Mouse (Mus musculus): Measurements from ENCODE around the gene Iqschfp.

DNA sequence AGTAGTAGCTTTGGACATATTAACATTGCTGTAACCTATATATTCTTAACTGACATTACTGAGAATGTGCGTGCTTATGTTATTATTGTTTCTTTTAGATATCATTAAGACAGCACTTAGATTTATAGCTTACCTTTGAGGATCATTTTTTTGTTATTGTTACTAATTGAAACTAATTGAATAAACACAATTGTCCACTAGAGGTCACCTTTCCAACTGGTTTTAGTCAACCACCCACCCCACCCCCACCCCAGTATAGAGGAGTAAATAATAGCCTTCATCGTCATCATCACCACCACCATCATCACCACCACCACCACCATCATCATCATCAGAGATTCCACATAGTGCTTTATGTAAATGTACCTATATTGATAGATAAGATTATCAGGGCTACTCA is 670.8 kb downstream of the Iqschfp start:
- TF ChIP-seq CTCF (IDR thresholded peaks at IDR 0.05; ENCODE audit: control insufficient read depth, insufficient read depth, insufficient read length) (no peak), USF1 (IDR thresholded peaks at IDR 0.05; ENCODE audit: low read depth) (no peak), MYOD1 (IDR thresholded peaks at IDR 0.05; ENCODE audit: control insufficient read depth, insufficient read length, low read depth) (no peak)

Measured in C2C12 (cell line).